Mouse (Mus musculus): ENCODE measurements around the gene Mettl13. TPM values are rescaled to one million over a fixed set of nuclear protein-coding genes. Genes with fewer than 3 reads are reported as not detected.

Gene Mettl13
- polyA plus RNA-seq, 1 experiment from 2014 or later = 12.7 TPM

DNA sequence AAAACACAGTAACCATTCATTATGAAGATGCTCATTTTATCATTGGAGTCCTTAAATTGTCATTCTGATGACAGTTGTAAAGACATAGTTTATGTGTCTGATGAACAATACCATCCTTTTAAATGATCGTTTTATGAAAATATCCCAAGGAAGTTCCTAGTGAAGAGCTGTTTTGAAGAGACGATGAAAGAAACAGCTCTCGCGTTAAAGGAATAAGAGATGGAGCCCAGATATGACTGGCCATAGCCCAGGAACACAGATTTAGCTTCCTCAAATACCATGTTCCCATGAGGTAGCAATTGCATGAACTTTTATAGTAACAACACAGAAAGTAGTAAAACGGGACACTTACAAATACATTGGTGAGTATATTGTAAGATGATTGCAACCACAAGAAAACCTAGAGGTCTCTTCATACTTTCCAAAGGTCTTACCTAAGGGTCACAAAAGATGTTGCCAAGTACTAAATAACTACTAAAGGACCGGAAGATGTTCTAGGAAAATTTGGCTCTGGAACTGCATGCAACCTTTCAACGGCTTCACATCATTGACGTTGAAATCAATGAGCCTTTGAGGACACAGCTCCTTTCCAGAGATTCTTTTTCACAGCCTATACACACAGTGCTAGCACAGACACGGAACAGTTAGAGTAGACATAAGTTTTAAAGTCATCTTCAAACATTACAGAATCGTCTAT lies 714 bp upstream of the Mettl13 start:
- Histone ChIP-seq H3K4me3 (ENCODE audit: low read depth, low read length) (peak overlapping the region; percentile 59), H3K36me3 (ENCODE audit: control insufficient read depth, insufficient read depth, low read length) (peaks cover 25% of the 10 kb centered on the region), H3K4me2 (ENCODE audit: low read depth, low read length) (peak overlapping the region; percentile 69), H3K9me3 (ENCODE audit: control insufficient read depth, low read length) (no peaks in the 10 kb centered on the region), H3K27me3 (replicated peaks; ENCODE audit: control insufficient read depth, insufficient read depth, low read length) (no peaks in the 10 kb centered on the region), H3K4me1 (ENCODE audit: control insufficient read depth, insufficient read depth, low read length) (peaks cover 9% of the 10 kb centered on the region), H3K9ac (ENCODE audit: low read depth, low read length) (peak overlapping the region; percentile 79), H3K27ac (replicated peaks; ENCODE audit: low read depth, low read length) (peak overlapping the region; percentile 61)
- DNase-seq (ENCODE audit: low spot score) (no peak), ATAC-seq (ENCODE audit: low read depth) (no peak)
- 63% methylated on average over 10 of the region's 10 CpGs for WGBS

DNA sequence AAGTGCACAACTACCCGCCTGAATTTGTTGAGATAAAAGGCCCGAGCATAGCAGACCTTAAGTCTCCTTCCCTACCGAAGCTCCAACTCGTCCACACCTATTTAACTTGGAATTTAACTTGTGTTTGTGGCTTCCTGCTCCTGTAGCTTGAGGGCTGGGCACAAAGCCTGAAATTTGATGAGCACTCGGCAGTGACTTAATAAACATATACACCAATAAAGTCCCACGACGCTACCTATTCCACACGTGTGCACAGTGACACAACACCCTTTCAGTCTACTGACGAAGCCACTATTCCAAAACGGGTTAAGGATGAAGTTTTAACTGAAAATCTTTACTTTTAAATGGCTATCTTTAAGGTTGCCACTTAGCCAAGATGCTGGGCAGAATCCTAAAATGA lies 744 bp downstream of the Mettl13 start:
- ATAC-seq (ENCODE audit: low read depth) (no peak), DNase-seq (ENCODE audit: low spot score) (peak; percentile 26)
- Histone ChIP-seq H3K36me3 (ENCODE audit: control insufficient read depth, insufficient read depth, low read length) (peaks cover 38% of the 10 kb centered on the region), H3K9me3 (ENCODE audit: control insufficient read depth, low read length) (no peaks in the 10 kb centered on the region), H3K4me1 (ENCODE audit: control insufficient read depth, insufficient read depth, low read length) (peaks cover 9% of the 10 kb centered on the region), H3K27me3 (replicated peaks; ENCODE audit: control insufficient read depth, insufficient read depth, low read length) (no peaks in the 10 kb centered on the region), H3K4me2 (ENCODE audit: low read depth, low read length) (peak overlapping the region; percentile 69), H3K4me3 (ENCODE audit: low read depth, low read length) (peak overlapping the region; percentile 59), H3K27ac (replicated peaks; ENCODE audit: low read depth, low read length) (0 out of 2 replicates have a peak overlapping the region, but pooled peaks have one; percentile 65), H3K9ac (ENCODE audit: low read depth, low read length) (peak overlapping the region; percentile 79)
- WGBS = 4% methylated on average over 10 of the region's 10 CpGs

DNA sequence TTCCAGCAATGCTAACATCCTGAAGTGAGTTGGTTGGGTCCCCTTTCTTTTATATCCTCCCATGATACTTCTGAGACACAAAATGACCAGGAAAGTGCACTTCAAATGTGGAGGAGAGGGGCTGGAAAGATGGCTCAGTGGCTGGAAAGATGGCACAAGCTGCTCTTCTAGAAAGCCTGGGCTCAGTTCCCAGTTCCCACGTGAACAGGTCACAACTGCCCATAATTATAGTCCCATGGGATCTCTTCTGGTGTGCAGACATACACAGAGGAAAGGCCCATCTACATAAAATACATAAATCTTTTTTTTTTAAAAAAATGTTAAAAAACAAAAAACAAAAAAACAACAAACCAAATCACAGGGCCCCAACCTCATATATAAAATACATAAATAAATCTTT lies 5.1 kb downstream of the Mettl13 start:
- H3K27ac ChIP-seq (replicated peaks; ENCODE audit: low read depth, low read length) = no peak overlapping the region
- no peak overlapping the region for H3K9ac ChIP-seq (ENCODE audit: low read depth, low read length)
- H3K36me3 ChIP-seq (ENCODE audit: control insufficient read depth, insufficient read depth, low read length) = peaks cover 79% of the 10 kb centered on the region
- no peaks in the 10 kb centered on the region for H3K27me3 ChIP-seq (replicated peaks; ENCODE audit: control insufficient read depth, insufficient read depth, low read length)
- 53% methylated on average over 1 of the region's 1 CpGs for WGBS
- H3K4me3 ChIP-seq (ENCODE audit: low read depth, low read length) = no peak overlapping the region
- ATAC-seq (ENCODE audit: low read depth) (no peak), DNase-seq (ENCODE audit: low spot score) (no peak)
- no peak overlapping the region for H3K4me2 ChIP-seq (ENCODE audit: low read depth, low read length)
- H3K9me3 ChIP-seq (ENCODE audit: control insufficient read depth, low read length) = no peaks in the 10 kb centered on the region
- peaks cover 9% of the 10 kb centered on the region for H3K4me1 ChIP-seq (ENCODE audit: control insufficient read depth, insufficient read depth, low read length)

DNA sequence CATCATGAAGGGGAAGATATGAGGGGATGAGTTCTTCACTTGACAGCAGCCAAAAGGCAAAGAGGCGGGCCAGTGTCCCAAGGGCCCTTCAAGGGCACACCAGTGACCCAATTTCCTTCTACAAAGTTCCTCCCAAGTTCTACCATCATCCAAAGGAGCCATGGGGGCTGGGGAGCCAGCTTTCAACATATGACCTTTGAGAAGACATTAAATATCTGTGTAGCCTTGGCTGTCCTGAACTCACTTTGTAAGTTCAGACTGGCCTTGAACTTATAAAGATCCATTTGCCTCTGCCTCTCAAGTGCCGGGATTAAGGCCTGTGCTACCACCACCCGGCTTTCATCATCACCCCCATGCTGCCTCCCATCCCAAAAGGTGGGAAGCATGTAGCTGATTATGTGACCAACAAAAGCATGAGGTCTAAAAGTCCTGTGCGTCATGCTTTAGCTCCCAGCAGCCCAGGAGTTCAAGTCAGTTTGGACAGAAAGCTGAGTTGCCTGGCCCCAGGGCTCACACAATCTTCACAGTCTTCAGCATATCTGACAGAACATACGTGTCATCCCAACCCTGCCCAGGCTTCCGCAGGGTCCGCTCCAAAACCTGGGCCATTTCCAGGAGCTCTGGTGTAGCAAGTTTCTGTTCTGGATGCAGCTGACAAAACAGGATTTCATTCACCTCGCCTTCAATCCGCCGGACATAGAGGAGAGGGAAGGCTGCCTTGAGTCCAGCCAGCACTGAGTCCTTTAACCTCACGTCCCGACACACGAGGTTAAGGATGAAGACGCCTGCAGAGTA lies 14.4 kb downstream of the Mettl13 start:
- no peak for ATAC-seq (ENCODE audit: low read depth)
- Histone ChIP-seq H3K9me3 (ENCODE audit: control insufficient read depth, low read length) (no peaks in the 10 kb centered on the region), H3K9ac (ENCODE audit: low read depth, low read length) (no peak overlapping the region), H3K27ac (replicated peaks; ENCODE audit: low read depth, low read length) (no peak overlapping the region), H3K36me3 (ENCODE audit: control insufficient read depth, insufficient read depth, low read length) (peaks cover 68% of the 10 kb centered on the region), H3K4me1 (ENCODE audit: control insufficient read depth, insufficient read depth, low read length) (no peaks in the 10 kb centered on the region), H3K27me3 (replicated peaks; ENCODE audit: control insufficient read depth, insufficient read depth, low read length) (no peaks in the 10 kb centered on the region), H3K4me2 (ENCODE audit: low read depth, low read length) (no peak overlapping the region), H3K4me3 (ENCODE audit: low read depth, low read length) (no peak overlapping the region)
- WGBS = 91% methylated on average over 14 of the region's 14 CpGs
- no peak for DNase-seq (ENCODE audit: low spot score)

DNA sequence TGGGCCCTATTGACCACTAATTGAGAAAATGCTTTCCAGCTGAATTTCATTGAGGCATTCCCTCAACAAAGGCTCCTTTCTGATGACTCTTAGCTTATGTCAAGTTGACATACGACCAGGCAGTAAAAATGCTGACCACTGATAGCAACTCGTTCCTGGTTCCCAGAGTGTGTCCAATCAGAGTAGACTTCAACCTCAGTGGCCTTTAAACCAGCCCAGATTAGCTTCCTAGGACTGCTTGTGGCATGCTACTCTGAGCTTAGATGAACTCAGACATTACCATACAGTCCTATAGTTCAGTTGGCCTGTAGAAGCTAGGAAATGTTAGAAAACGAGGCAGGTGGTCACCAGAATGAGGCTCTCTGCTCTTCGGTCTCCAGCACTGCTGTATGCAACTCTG lies 16.0 kb downstream of the Mettl13 start:
- no peak overlapping the region for H3K4me2 ChIP-seq (ENCODE audit: low read depth, low read length)
- DNase-seq (ENCODE audit: low spot score) = no peak
- no peaks in the 10 kb centered on the region for H3K4me1 ChIP-seq (ENCODE audit: control insufficient read depth, insufficient read depth, low read length)
- no peak overlapping the region for H3K9ac ChIP-seq (ENCODE audit: low read depth, low read length)
- 62% methylated on average over 4 of the region's 4 CpGs for WGBS
- H3K27me3 ChIP-seq (replicated peaks; ENCODE audit: control insufficient read depth, insufficient read depth, low read length) = no peaks in the 10 kb centered on the region
- H3K4me3 ChIP-seq (ENCODE audit: low read depth, low read length) = no peak overlapping the region
- ATAC-seq (ENCODE audit: low read depth) = no peak
- H3K36me3 ChIP-seq (ENCODE audit: control insufficient read depth, insufficient read depth, low read length) = peaks cover 57% of the 10 kb centered on the region
- H3K27ac ChIP-seq (replicated peaks; ENCODE audit: low read depth, low read length) = no peak overlapping the region
- 0 out of 2 replicates have a peak, but pooled peaks cover 5% of the 10 kb centered on the region for H3K9me3 ChIP-seq (ENCODE audit: control insufficient read depth, low read length)

DNA sequence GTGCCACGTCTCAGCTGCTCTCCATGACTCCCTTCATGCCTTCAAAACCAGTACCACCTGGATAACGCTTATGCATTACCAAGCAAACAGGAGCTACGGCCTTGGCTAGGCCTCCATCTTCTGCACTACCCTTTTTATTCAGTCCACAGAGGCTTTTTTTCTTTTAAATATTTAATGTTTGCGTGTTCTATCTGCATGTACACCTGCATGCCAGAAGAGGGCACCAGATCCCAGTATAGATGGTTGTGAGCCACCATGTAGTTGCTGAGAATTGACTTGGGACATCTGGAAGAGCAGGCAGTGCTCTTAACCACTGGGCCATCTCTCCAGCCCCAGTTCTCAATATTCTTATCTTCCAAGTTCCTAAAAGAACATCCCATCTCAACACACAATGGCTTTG lies 16.8 kb downstream of the Mettl13 start:
- peaks cover 49% of the 10 kb centered on the region for H3K36me3 ChIP-seq (ENCODE audit: control insufficient read depth, insufficient read depth, low read length)
- H3K9me3 ChIP-seq (ENCODE audit: control insufficient read depth, low read length) = 0 out of 2 replicates have a peak, but pooled peaks cover 5% of the 10 kb centered on the region
- no peak overlapping the region for H3K27ac ChIP-seq (replicated peaks; ENCODE audit: low read depth, low read length)
- no peak overlapping the region for H3K4me2 ChIP-seq (ENCODE audit: low read depth, low read length)
- DNase-seq (ENCODE audit: low spot score) = no peak
- no peaks in the 10 kb centered on the region for H3K4me1 ChIP-seq (ENCODE audit: control insufficient read depth, insufficient read depth, low read length)
- 70% methylated on average over 4 of the region's 4 CpGs for WGBS
- H3K4me3 ChIP-seq (ENCODE audit: low read depth, low read length) = no peak overlapping the region
- ATAC-seq (ENCODE audit: low read depth) = no peak
- no peak overlapping the region for H3K9ac ChIP-seq (ENCODE audit: low read depth, low read length)
- no peaks in the 10 kb centered on the region for H3K27me3 ChIP-seq (replicated peaks; ENCODE audit: control insufficient read depth, insufficient read depth, low read length)

DNA sequence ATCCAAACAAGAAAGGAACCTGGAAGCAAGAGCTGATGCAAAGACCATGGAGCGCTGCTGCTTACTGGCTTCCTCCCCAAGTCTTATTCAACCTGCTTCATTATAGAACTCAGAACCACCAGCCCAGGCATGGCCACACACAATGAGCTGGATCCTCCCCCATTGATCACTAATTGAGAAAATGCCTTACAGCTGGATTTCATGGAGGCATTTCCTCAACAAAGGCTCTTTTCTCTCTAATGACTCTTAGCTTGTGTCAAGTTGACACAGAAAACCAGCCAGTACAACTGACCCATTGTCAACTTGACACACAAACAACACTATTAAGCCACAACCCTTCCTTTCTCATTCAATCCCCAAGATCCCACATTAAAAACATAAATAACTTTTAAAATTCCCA lies 17.7 kb downstream of the Mettl13 start:
- WGBS = 46% methylated on average over 1 of the region's 1 CpGs
- no peak for DNase-seq (ENCODE audit: low spot score)
- H3K27ac ChIP-seq (replicated peaks; ENCODE audit: low read depth, low read length) = no peak overlapping the region

DNA sequence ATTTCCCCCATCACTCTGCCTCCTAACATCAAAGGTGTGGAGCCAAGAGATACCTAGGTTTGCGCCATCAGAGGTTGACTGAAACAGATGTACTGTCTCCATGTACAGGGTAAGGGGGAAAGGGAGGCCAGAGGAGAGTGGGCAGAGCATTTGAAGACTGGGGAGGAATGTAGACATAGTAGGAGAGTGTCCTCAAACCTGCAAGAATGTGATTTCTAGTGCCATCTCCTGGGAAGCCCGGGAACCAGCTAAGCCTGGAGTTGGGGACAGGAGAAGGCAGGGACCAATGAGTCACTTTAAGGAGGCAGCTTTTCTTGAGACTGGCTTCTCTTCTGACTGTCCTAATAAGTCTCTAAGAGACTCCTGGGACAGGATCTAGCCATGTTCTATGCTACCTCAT lies 18.7 kb downstream of the Mettl13 start:
- ATAC-seq (ENCODE audit: low read depth) (no peak), DNase-seq (ENCODE audit: low spot score) (peak; percentile 5)
- no peak overlapping the region for H3K4me3 ChIP-seq (ENCODE audit: low read depth, low read length)
- no peaks in the 10 kb centered on the region for H3K27me3 ChIP-seq (replicated peaks; ENCODE audit: control insufficient read depth, insufficient read depth, low read length)
- H3K4me2 ChIP-seq (ENCODE audit: low read depth, low read length) = no peak overlapping the region
- H3K27ac ChIP-seq (replicated peaks; ENCODE audit: low read depth, low read length) = no peak overlapping the region
- 49% methylated on average over 2 of the region's 2 CpGs for WGBS
- no peak overlapping the region for H3K9ac ChIP-seq (ENCODE audit: low read depth, low read length)
- H3K36me3 ChIP-seq (ENCODE audit: control insufficient read depth, insufficient read depth, low read length) = peaks cover 30% of the 10 kb centered on the region
- H3K4me1 ChIP-seq (ENCODE audit: control insufficient read depth, insufficient read depth, low read length) = no peaks in the 10 kb centered on the region
- 0 out of 2 replicates have a peak, but pooled peaks cover 5% of the 10 kb centered on the region for H3K9me3 ChIP-seq (ENCODE audit: control insufficient read depth, low read length)

More for the DNA sequence above, 17.7 kb downstream of the Mettl13 start:
- no peak for ATAC-seq (ENCODE audit: low read depth)
- Histone ChIP-seq H3K4me1 (ENCODE audit: control insufficient read depth, insufficient read depth, low read length) (no peaks in the 10 kb centered on the region), H3K4me3 (ENCODE audit: low read depth, low read length) (no peak overlapping the region), H3K27me3 (replicated peaks; ENCODE audit: control insufficient read depth, insufficient read depth, low read length) (no peaks in the 10 kb centered on the region), H3K9me3 (ENCODE audit: control insufficient read depth, low read length) (0 out of 2 replicates have a peak, but pooled peaks cover 5% of the 10 kb centered on the region), H3K36me3 (ENCODE audit: control insufficient read depth, insufficient read depth, low read length) (peaks cover 40% of the 10 kb centered on the region), H3K9ac (ENCODE audit: low read depth, low read length) (no peak overlapping the region), H3K4me2 (ENCODE audit: low read depth, low read length) (no peak overlapping the region)
